Mouse (Mus musculus) kidney, adult 2 months (tissue): ENCODE results near the gene Vti1a. TPM values are rescaled to one million over a fixed set of nuclear protein-coding genes. Genes with fewer than 3 reads are reported as not detected.

Experiments
- DNase-seq: peaks from one replicate; pipeline ENCODE4 v3.0.0; 2021
- H3K27ac ChIP-seq: fragments of 200-500 bp; 2 replicates; pipeline ENCODE4 v1.5.1; 2012; ENCODE audit warnings: low read depth, low read length, control low read depth, inconsistent platforms; ENCODE audit not compliant: insufficient read depth
- H3K27me3 ChIP-seq: fragments of 200-500 bp; replicated peaks from 2 replicates; pipeline ENCODE4 v1.6.1; 2012; ENCODE audit warnings: mild to moderate bottlenecking, moderate library complexity, low read length, inconsistent platforms; ENCODE audit not compliant: control insufficient read depth, insufficient read depth
- H3K36me3 ChIP-seq: fragments of 200-500 bp; 2 replicates; pipeline ENCODE4 v1.6.1; 2012; ENCODE audit warnings: mild to moderate bottlenecking, moderate library complexity, low read length, inconsistent platforms; ENCODE audit not compliant: control insufficient read depth, insufficient read depth
- H3K4me1 ChIP-seq: fragments of 200-500 bp; 2 replicates; pipeline ENCODE4 v1.6.1; 2011; ENCODE audit warnings: low read length; ENCODE audit not compliant: control insufficient read depth, insufficient read depth
- H3K4me3 ChIP-seq: fragments of 200-500 bp; 2 replicates; pipeline ENCODE4 v1.5.1; 2011; ENCODE audit warnings: mild to moderate bottlenecking, low read depth, low read length, control low read depth; ENCODE audit not compliant: insufficient read depth
- CTCF ChIP-seq: fragments of 200-500 bp; conservative IDR thresholded peaks from 2 replicates; pipeline ENCODE4 v1.5.1; 2011; ENCODE audit warnings: low read depth, mild to moderate bottlenecking, control low read depth, low read length, moderate library complexity, mixed read lengths; ENCODE audit not compliant: insufficient read depth, insufficient read length
- POLR2A ChIP-seq: fragments of 200-500 bp; IDR thresholded peaks from one replicate; pipeline ENCODE4 v1.6.1; 2011; ENCODE audit warnings: low read depth, low read length, control low read depth
- WGBS: fragments of 180-500 bp; shearing (Covaris S2); methylation state at CpG from one replicate; pipeline ENCODE4 v1.1.7; 2018; 5-methylcytosine and 5-hydroxymethylcytosine counted together
- polyA plus RNA-seq: library from polyadenylated mRNA; depleted of rRNA; stranded (reverse); fragments of >200 nt; gene quantifications from 2 replicates; pipeline ENCODE4 v1.2.3, GENCODE M21; 2012

The Vti1a gene
- polyA plus RNA-seq, 1 experiment: 15.7 TPM

GRCm38 (mm10) chr19:55421816-55422215 lies 105.7 kb downstream of the Vti1a start:
- H3K36me3 ChIP-seq: no peaks in the 10 kb centered on the region
- TF ChIP-seq POLR2A (no peak), CTCF (no peak)
- WGBS: 90% methylated on average over 5 of the region's 5 CpGs

GRCm38 (mm10) chr19:55422311-55423064 lies 106.4 kb downstream of the Vti1a start:
- no peak for DNase-seq
- no peaks in the 10 kb centered on the region for H3K4me1 ChIP-seq
- H3K36me3 ChIP-seq: no peaks in the 10 kb centered on the region
- no peak overlapping the region for H3K27ac ChIP-seq
- H3K4me3 ChIP-seq: no peak overlapping the region
- H3K27me3 ChIP-seq: no peaks in the 10 kb centered on the region
- 87% methylated on average over 18 of the region's 18 CpGs for WGBS
- no peak for TF ChIP-seq CTCF
- TF ChIP-seq POLR2A: no peak

More at GRCm38 (mm10) chr19:55421816-55422215, 105.7 kb downstream of the Vti1a start:
- Histone ChIP-seq H3K4me1 (no peaks in the 10 kb centered on the region), H3K4me3 (no peak overlapping the region), H3K27me3 (no peaks in the 10 kb centered on the region), H3K27ac (no peak overlapping the region)
- DNase-seq: no peak

DNA sequence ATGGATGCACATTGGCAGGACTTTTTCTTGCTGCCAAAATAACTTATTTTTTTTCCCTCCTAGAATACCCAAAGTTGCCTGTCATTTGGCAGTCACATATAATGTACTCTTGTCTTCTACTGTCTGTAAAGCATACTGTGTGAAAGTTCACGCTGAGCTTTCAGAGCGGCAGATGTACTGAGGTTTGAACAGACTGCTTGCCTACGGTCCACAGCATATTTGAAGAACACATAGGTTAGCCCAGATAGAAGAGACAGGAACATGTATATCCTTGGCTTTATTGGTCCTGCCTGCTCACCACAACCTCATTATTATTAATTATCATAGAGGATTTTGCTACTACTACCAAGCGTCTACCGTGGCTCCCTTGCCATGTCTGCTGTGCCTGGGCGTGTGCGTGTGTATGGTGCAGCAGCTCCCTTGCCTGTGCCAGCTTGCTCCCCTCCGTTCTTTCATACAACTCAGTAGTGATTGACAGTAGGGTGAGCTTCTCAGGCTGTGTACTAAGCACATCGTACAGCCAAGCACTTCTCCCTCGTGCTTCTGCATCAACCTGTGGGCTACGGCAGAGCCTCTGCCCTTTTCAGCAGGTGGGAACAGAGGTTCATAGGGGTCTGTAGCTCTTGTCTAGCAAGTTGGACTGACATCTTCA lies 107.1 kb downstream of the Vti1a start:
- Histone ChIP-seq H3K4me3 (no peak overlapping the region), H3K27me3 (no peaks in the 10 kb centered on the region), H3K36me3 (no peaks in the 10 kb centered on the region), H3K27ac (no peak overlapping the region), H3K4me1 (no peaks in the 10 kb centered on the region)
- DNase-seq: no peak
- WGBS: 96% methylated on average over 11 of the region's 11 CpGs
- TF ChIP-seq CTCF: no peak
- no peak for TF ChIP-seq POLR2A

- WGBS: 42% methylated on average over 8 of the region's 8 CpGs
- no peak overlapping the region for H3K27ac ChIP-seq
Observed at GRCm38 (mm10) chr19:55423952-55424351, 107.9 kb downstream of the Vti1a start.

GRCm38 (mm10) chr19:55424507-55424906 lies 108.4 kb downstream of the Vti1a start:
- no peak for DNase-seq
- Histone ChIP-seq H3K4me3 (no peak overlapping the region), H3K27me3 (no peaks in the 10 kb centered on the region), H3K36me3 (no peaks in the 10 kb centered on the region), H3K27ac (no peak overlapping the region), H3K4me1 (no peaks in the 10 kb centered on the region)
- WGBS: 72% methylated on average over 6 of the region's 6 CpGs
- TF ChIP-seq CTCF (no peak), POLR2A (no peak)

More at GRCm38 (mm10) chr19:55423952-55424351, 107.9 kb downstream of the Vti1a start:
- Histone ChIP-seq H3K4me1 (no peaks in the 10 kb centered on the region), H3K27me3 (no peaks in the 10 kb centered on the region), H3K4me3 (no peak overlapping the region), H3K36me3 (no peaks in the 10 kb centered on the region)
- peak; percentile 88 for DNase-seq
- no peak for TF ChIP-seq CTCF
- TF ChIP-seq POLR2A: no peak

DNA sequence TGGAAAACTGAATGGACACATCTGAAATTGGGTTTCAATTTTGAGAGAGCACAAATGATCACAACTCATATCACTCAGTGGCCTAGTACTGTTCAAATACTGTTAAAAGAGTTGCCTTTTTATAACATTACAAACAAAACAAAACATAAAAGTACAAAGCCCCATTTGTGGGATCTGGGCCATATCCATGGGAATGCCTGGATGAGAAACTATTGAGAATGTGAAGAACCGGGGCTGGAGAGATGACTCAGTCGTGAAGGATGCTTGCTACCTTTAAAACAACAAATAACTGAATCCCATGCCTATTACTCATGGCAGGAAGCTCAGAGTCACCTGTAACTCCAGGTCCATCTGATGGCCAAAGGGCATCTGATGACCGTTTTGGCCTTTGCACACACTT lies 124.2 kb downstream of the Vti1a start:
- H3K4me1 ChIP-seq: no peaks in the 10 kb centered on the region
- H3K27ac ChIP-seq: no peak overlapping the region
- DNase-seq: no peak
- no peaks in the 10 kb centered on the region for H3K36me3 ChIP-seq
- TF ChIP-seq POLR2A: no peak
- TF ChIP-seq CTCF: no peak
- H3K27me3 ChIP-seq: no peaks in the 10 kb centered on the region
- no peak overlapping the region for H3K4me3 ChIP-seq
- 68% methylated on average over 3 of the region's 3 CpGs for WGBS

- H3K27me3 ChIP-seq: no peaks in the 10 kb centered on the region
- WGBS: 78% methylated on average over 8 of the region's 8 CpGs
- no peaks in the 10 kb centered on the region for H3K36me3 ChIP-seq
- H3K4me3 ChIP-seq: no peak overlapping the region
- no peak for TF ChIP-seq CTCF
- no peak for TF ChIP-seq POLR2A
- DNase-seq: no peak
- no peak overlapping the region for H3K27ac ChIP-seq
- no peaks in the 10 kb centered on the region for H3K4me1 ChIP-seq
Observed at GRCm38 (mm10) chr19:55443618-55444017, 127.5 kb downstream of the Vti1a start.
